Mouse (Mus musculus): Measurements from ENCODE around the gene Brat1. TPM values are rescaled to one million over a fixed set of nuclear protein-coding genes. Genes with fewer than 3 reads are reported as not detected.

Brat1 gene
- polyA plus RNA-seq, 1 experiment, result not detected

DNA sequence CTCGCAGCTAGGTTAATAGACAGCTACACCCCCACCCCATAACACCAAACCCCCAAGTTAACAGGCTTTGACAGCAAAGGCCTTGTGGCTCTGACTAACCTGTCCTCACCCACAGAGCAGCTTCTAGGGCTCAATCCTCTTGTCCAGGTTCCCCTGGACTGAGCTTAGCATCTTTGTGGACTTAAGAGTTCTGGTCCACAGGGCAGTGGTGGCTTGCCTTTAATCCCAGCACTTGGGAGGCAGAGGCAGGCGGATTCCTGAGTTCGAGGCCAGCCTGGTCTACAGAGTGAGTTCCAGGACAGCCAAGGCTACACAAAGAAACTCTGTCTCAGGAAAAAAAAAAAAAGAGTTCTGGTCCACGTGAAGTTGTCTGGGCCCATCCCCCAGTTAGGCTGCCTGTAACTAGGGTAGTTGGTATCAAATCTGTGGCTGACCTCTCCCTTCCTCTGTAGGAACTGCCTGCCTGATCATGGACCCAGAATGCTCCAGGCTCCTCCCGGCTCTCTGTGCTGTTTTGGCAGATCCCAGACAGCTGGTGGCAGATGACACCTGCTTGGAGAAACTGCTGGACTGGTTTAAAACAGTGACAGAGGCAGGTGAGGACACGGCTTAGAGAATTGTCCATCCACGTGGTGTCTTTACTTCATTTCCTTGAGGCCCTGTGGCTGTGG is 825 bp downstream of the Brat1 start:
- WGBS, result 53% methylated on average over 7 of the region's 7 CpGs
- TF ChIP-seq CTCF (IDR thresholded peaks at IDR 0.05; ENCODE audit: insufficient read depth, low read depth, low read length), result no peak
- TF ChIP-seq POLR2A (IDR thresholded peaks at IDR 0.05; ENCODE audit: insufficient read depth, low read depth, low read length), result no peak
- Histone ChIP-seq H3K27ac (ENCODE audit: insufficient read depth, low read depth, low read length) (peak overlapping the region; percentile 7), H3K4me3 (ENCODE audit: insufficient read depth, low read depth, low read length) (peak overlapping the region; percentile 56), H3K4me1 (ENCODE audit: control insufficient read depth, insufficient read depth, low read length) (peaks cover 21% of the 10 kb centered on the region)

DNA sequence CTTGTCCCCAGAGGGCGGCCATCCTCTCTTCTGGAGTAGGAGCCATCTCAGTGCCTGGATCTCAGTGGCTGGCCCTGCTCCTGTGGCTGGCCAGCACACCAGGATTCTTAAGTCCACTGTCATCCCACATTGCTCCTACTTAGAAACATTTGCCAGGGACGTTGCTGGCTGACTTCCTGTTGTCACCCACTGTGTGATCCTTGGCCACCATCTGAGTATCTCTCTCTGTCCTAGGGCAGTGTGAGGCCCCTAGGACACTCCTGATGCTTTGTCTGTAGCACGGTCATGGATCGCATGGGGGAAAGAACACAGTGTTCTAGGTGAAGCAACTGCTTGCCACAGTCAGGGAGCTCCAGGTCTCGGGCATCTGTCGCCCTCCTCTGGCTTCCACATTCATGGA is 5.5 kb downstream of the Brat1 start:
- H3K27ac ChIP-seq (ENCODE audit: insufficient read depth, low read depth, low read length), result no peak overlapping the region
- H3K4me1 ChIP-seq (ENCODE audit: control insufficient read depth, insufficient read depth, low read length), result peaks cover 7% of the 10 kb centered on the region
- TF ChIP-seq POLR2A (IDR thresholded peaks at IDR 0.05; ENCODE audit: insufficient read depth, low read depth, low read length) (no peak), CTCF (IDR thresholded peaks at IDR 0.05; ENCODE audit: insufficient read depth, low read depth, low read length) (no peak)
- no peak overlapping the region for H3K4me3 ChIP-seq (ENCODE audit: insufficient read depth, low read depth, low read length)
- WGBS, result 93% methylated on average over 6 of the region's 6 CpGs

DNA sequence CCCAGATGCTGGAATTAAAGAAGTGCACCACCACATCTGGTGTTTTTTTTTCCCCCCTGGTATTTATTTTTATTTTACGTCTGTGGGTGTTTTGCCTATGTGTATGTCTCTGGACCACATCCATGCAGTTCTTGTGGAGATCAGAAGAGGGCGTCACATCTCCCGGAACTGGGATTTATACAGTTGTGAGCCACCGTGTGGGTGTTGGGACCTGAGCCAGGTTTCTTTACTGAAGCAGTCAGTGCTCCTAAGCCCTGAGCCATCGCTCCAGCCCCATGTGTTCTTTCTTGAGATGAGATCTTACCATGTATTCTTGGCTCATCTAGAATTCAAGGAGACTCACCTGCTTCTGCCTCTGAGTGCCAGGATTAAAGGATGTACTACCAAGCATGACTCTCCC is 6.2 kb downstream of the Brat1 start:
- H3K4me3 ChIP-seq (ENCODE audit: insufficient read depth, low read depth, low read length), result no peak overlapping the region
- 47% methylated on average over 5 of the region's 5 CpGs for WGBS
- no peaks in the 10 kb centered on the region for H3K4me1 ChIP-seq (ENCODE audit: control insufficient read depth, insufficient read depth, low read length)
- no peak overlapping the region for H3K27ac ChIP-seq (ENCODE audit: insufficient read depth, low read depth, low read length)
- TF ChIP-seq POLR2A (IDR thresholded peaks at IDR 0.05; ENCODE audit: insufficient read depth, low read depth, low read length) (no peak), CTCF (IDR thresholded peaks at IDR 0.05; ENCODE audit: insufficient read depth, low read depth, low read length) (no peak)

- peaks cover 16% of the 10 kb centered on the region for H3K4me1 ChIP-seq (ENCODE audit: control insufficient read depth, insufficient read depth, low read length)
- H3K4me3 ChIP-seq (ENCODE audit: insufficient read depth, low read depth, low read length), result no peak overlapping the region
- 68% methylated on average over 7 of the region's 7 CpGs for WGBS
- TF ChIP-seq POLR2A (IDR thresholded peaks at IDR 0.05; ENCODE audit: insufficient read depth, low read depth, low read length) (no peak), CTCF (IDR thresholded peaks at IDR 0.05; ENCODE audit: insufficient read depth, low read depth, low read length) (no peak)
- H3K27ac ChIP-seq (ENCODE audit: insufficient read depth, low read depth, low read length), result no peak overlapping the region
Measured at GRCm38 (mm10) chr5:140720773-140721172, 16.0 kb downstream of the Brat1 start.

GRCm38 (mm10) chr5:140722121-140722520 is 17.3 kb downstream of the Brat1 start:
- Histone ChIP-seq H3K27ac (ENCODE audit: insufficient read depth, low read depth, low read length) (no peak overlapping the region), H3K4me1 (ENCODE audit: control insufficient read depth, insufficient read depth, low read length) (peaks cover 20% of the 10 kb centered on the region), H3K4me3 (ENCODE audit: insufficient read depth, low read depth, low read length) (no peak overlapping the region)
- TF ChIP-seq POLR2A (IDR thresholded peaks at IDR 0.05; ENCODE audit: insufficient read depth, low read depth, low read length), result no peak
- no peak for TF ChIP-seq CTCF (IDR thresholded peaks at IDR 0.05; ENCODE audit: insufficient read depth, low read depth, low read length)
- WGBS, result 77% methylated on average over 3 of the region's 3 CpGs

- peaks cover 20% of the 10 kb centered on the region for H3K4me1 ChIP-seq (ENCODE audit: control insufficient read depth, insufficient read depth, low read length)
Measured at GRCm38 (mm10) chr5:140723822-140724221, 19.0 kb downstream of the Brat1 start, which contains the start of gene Amz1. Gene Amz1 (plus strand): TSS chr5:140724127.

GRCm38 (mm10) chr5:140726062-140726839 is 21.4 kb downstream of the Brat1 start:
- Histone ChIP-seq H3K27ac (ENCODE audit: insufficient read depth, low read depth, low read length) (no peak overlapping the region), H3K4me1 (ENCODE audit: control insufficient read depth, insufficient read depth, low read length) (peaks cover 20% of the 10 kb centered on the region), H3K4me3 (ENCODE audit: insufficient read depth, low read depth, low read length) (no peak overlapping the region)
- 63% methylated on average over 7 of the region's 7 CpGs for whole genome bisulfite sequencing
- TF ChIP-seq POLR2A (IDR thresholded peaks at IDR 0.05; ENCODE audit: insufficient read depth, low read depth, low read length) (no peak), CTCF (IDR thresholded peaks at IDR 0.05; ENCODE audit: insufficient read depth, low read depth, low read length) (no peak)

More at GRCm38 (mm10) chr5:140723822-140724221, 19.0 kb downstream of the Brat1 start, which contains the start of gene Amz1:
- peak within 1 kb of the TSS; percentile 3; the same call in 1 of the 2 replicates for H3K4me3 ChIP-seq (ENCODE audit: insufficient read depth, low read depth, low read length)
- no peak within 1 kb of the TSS for H3K27ac ChIP-seq (ENCODE audit: insufficient read depth, low read depth, low read length)
- TF ChIP-seq CTCF (IDR thresholded peaks at IDR 0.05; ENCODE audit: insufficient read depth, low read depth, low read length) (no peak), POLR2A (IDR thresholded peaks at IDR 0.05; ENCODE audit: insufficient read depth, low read depth, low read length) (no peak)
- WGBS, result 17% methylated on average over 13 of the region's 13 CpGs

GRCm38 (mm10) chr5:140726946-140727740 is 22.3 kb downstream of the Brat1 start:
- Histone ChIP-seq H3K27ac (ENCODE audit: insufficient read depth, low read depth, low read length) (no peak overlapping the region), H3K4me3 (ENCODE audit: insufficient read depth, low read depth, low read length) (no peak overlapping the region), H3K4me1 (ENCODE audit: control insufficient read depth, insufficient read depth, low read length) (peaks cover 20% of the 10 kb centered on the region)
- WGBS, result 89% methylated on average over 17 of the region's 17 CpGs
- TF ChIP-seq POLR2A (IDR thresholded peaks at IDR 0.05; ENCODE audit: insufficient read depth, low read depth, low read length) (no peak), CTCF (IDR thresholded peaks at IDR 0.05; ENCODE audit: insufficient read depth, low read depth, low read length) (no peak)

All from olfactory bulb, adult 2 months (tissue).